Mouse (Mus musculus) intestine, postnatal 0 days (tissue): ENCODE data around the gene Hyal3. TPM values are rescaled to one million over a fixed set of nuclear protein-coding genes. Genes with fewer than 3 reads are reported as not detected.

ENCODE experiments used
- ATAC-seq: fragments of 200-750 bp; cut with Nextera tagmentation; 2 replicates; pipeline ENCODE4 v1.8.0; 2017; ENCODE audit warnings: mild to moderate bottlenecking, moderate TSS enrichment, moderate library complexity
- H3K27ac ChIP-seq: fragments of 300-500 bp; sonication (generic); 2 replicates; pipeline ENCODE4 v1.5.1; 2014; ENCODE audit warnings: mild to moderate bottlenecking, low read depth, low read length, moderate library complexity
- H3K27me3 ChIP-seq: fragments of 300-500 bp; sonication (generic); replicated peaks from 2 replicates; pipeline ENCODE4 v1.6.1; 2014; ENCODE audit warnings: low read length, mixed read lengths; ENCODE audit not compliant: control insufficient read depth, insufficient read depth
- H3K36me3 ChIP-seq: fragments of 300-500 bp; sonication (generic); 2 replicates; pipeline ENCODE4 v1.6.1; 2014; ENCODE audit warnings: mild to moderate bottlenecking, moderate library complexity; ENCODE audit not compliant: control insufficient read depth, insufficient read depth
- H3K4me1 ChIP-seq: fragments of 300-500 bp; sonication (generic); replicated peaks from 2 replicates; pipeline ENCODE4 v1.6.1; 2014; ENCODE audit warnings: antibody characterized with exemption, low read length, mixed read lengths; ENCODE audit not compliant: control insufficient read depth, insufficient read depth
- H3K4me2 ChIP-seq: fragments of 300-500 bp; sonication (generic); replicated peaks from 2 replicates; pipeline ENCODE4 v1.6.1; 2014; ENCODE audit warnings: low read depth, mild to moderate bottlenecking, moderate library complexity
- H3K4me3 ChIP-seq: fragments of 300-500 bp; sonication (generic); 2 replicates; pipeline ENCODE4 v1.5.1; 2014; ENCODE audit warnings: low read depth, low read length
- H3K9ac ChIP-seq: fragments of 300-500 bp; sonication (generic); 2 replicates; pipeline ENCODE4 v1.6.1; 2014; ENCODE audit warnings: mild to moderate bottlenecking, low read depth, low read length
- H3K9me3 ChIP-seq: fragments of 300-500 bp; sonication (generic); 2 replicates; pipeline ENCODE4 v1.6.1; 2016; ENCODE audit warnings: mixed run types; ENCODE audit not compliant: control insufficient read depth
- CTCF ChIP-seq: sonication (generic); IDR thresholded peaks from 2 replicates; pipeline ENCODE4 v1.5.1; 2016; ENCODE audit warnings: low read depth, mild to moderate bottlenecking, control low read depth, antibody characterized with exemption, moderate library complexity
- WGBS: fragments of 180-500 bp; shearing (Covaris S2); extraction: QIAGEN DNeasy Blood & Tissue Kit; methylation state at CpG from one replicate; pipeline ENCODE4 v1.1.7; 2014; 5-methylcytosine and 5-hydroxymethylcytosine counted together
- polyA plus RNA-seq: library from polyadenylated mRNA; unstranded; fragments of >200 nt; fragmentation: Nextera tagmentation; extraction: Ambion mirVana; gene quantifications from 2 replicates; pipeline ENCODE4 v1.2.1, GENCODE M21; 2015

Hyal3 gene
- polyA plus RNA-seq, 1 experiment from 2014 or later, result 0.50 TPM

DNA sequence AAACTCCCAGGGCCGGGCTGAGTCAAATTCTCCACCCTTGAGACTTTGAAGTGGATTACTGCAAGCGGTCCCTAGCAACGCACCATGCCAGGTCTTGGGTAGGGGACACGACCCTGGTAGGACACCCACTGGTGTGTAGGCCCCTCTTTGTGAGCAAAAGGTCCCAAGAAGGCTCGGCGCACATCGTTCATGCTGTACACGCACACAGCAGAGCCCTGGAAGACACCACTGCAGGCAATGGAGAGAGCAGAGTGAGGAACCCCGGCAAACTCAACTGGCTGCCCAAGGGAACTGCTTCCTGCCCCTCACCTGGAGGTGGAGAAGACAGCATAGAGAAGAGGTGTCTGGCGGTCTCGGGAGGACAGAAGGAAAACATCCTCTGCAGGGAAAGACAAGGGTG, 20.7 kb downstream of the Hyal3 start:
- 0 out of 2 replicates have a peak, but pooled peaks cover 6% of the 10 kb centered on the region for H3K4me1 ChIP-seq
- TF ChIP-seq CTCF, result no peak
- H3K36me3 ChIP-seq, result peaks cover 20% of the 10 kb centered on the region; the same call in 1 of the 2 replicates
- WGBS, result 83% methylated on average over 11 of the region's 11 CpGs
- 0 out of 2 replicates have a peak overlapping the region, but pooled peaks have one; percentile 15 for H3K27ac ChIP-seq
- H3K9ac ChIP-seq, result no peak overlapping the region
- ATAC-seq, result no peak
- H3K9me3 ChIP-seq, result no peaks in the 10 kb centered on the region
- 0 out of 2 replicates have a peak overlapping the region, but pooled peaks have one; percentile 9 for H3K4me2 ChIP-seq
- no peaks in the 10 kb centered on the region for H3K27me3 ChIP-seq
- no peak overlapping the region for H3K4me3 ChIP-seq

GRCm38 (mm10) chr9:107602068-107602648, 21.5 kb downstream of the Hyal3 start:
- H3K4me3 ChIP-seq, result no peak overlapping the region
- H3K9ac ChIP-seq, result no peak overlapping the region
- H3K9me3 ChIP-seq, result no peaks in the 10 kb centered on the region
- H3K4me2 ChIP-seq, result peak overlapping the region; percentile 21
- H3K36me3 ChIP-seq, result peaks cover 20% of the 10 kb centered on the region; the same call in 1 of the 2 replicates
- peak overlapping the region; percentile 57 for H3K27ac ChIP-seq
- H3K27me3 ChIP-seq, result no peaks in the 10 kb centered on the region
- WGBS, result 9% methylated on average over 10 of the region's 10 CpGs
- ATAC-seq, result peak; percentile 14; the same call in 1 of the 2 replicates
- TF ChIP-seq CTCF, result peak; percentile 99
- peaks cover 9% of the 10 kb centered on the region; the same call in 1 of the 2 replicates for H3K4me1 ChIP-seq

DNA sequence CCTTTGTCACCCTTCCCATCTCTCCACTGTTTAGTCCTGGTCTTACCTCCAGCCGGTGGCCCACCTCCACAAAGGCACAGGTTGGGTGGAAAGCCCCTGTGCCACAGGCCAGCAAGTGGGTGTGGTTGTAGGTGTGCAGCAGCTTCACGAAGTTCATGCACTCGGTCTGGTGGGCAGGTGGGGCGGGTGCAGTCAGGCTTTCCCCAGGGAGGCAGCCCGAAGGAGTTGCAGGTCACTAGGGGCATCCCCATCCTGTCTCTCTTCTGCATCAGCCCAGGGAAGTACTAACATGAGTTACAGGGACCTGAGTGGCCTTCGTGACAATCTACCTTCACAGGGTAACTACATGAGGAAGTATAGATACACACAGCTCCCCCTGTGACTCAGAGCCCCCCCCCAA, 22.6 kb downstream of the Hyal3 start:
- ATAC-seq, result no peak
- Histone ChIP-seq H3K9ac (no peak overlapping the region), H3K4me1 (peaks cover 14% of the 10 kb centered on the region; the same call in 1 of the 2 replicates), H3K9me3 (no peaks in the 10 kb centered on the region), H3K36me3 (peaks cover 15% of the 10 kb centered on the region; the same call in 1 of the 2 replicates), H3K4me2 (no peak overlapping the region), H3K4me3 (no peak overlapping the region), H3K27me3 (no peaks in the 10 kb centered on the region), H3K27ac (no peak overlapping the region)
- 50% methylated on average over 6 of the region's 6 CpGs for WGBS
- TF ChIP-seq CTCF, result no peak

DNA sequence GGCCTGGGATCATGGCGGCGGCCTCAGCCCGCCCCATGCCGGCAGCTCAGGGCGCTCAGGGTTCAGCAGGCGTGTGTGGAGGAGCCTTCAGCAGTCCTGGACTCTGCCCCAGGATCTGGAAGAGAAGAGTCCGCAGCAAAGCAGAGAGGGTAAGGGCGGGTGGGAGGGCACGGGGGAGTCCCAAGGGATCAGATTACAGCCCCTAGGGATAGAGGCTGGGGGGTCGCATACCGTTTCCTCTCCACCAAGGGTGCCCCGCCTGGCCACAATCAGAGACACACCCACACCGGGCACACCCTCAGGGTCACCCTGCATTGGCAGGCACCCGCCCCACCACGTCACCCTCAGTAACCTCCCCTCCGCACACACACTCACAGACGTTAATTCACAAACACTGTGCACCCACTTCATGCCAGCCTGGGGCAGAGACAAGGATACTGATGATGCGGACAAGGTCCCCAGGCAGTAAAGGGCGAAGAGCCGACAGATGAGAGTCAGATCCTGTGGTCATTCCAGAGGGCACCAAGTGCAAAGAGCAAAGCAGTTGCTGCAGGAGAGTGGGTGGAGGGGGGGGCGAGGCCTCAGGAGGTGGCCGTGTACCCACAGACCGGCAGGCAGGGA, 24.5 kb downstream of the Hyal3 start:
- Histone ChIP-seq H3K4me3 (peak overlapping the region; percentile 33), H3K4me1 (peaks cover 21% of the 10 kb centered on the region), H3K9me3 (no peaks in the 10 kb centered on the region), H3K27ac (peak overlapping the region; percentile 87), H3K4me2 (peak overlapping the region; percentile 62), H3K36me3 (no peaks in the 10 kb centered on the region; the same call in 1 of the 2 replicates), H3K9ac (peak overlapping the region; percentile 45; the same call in 1 of the 2 replicates), H3K27me3 (no peaks in the 10 kb centered on the region)
- peak; percentile 64 for ATAC-seq
- no peak for TF ChIP-seq CTCF
- 28% methylated on average over 20 of the region's 23 CpGs for WGBS

DNA sequence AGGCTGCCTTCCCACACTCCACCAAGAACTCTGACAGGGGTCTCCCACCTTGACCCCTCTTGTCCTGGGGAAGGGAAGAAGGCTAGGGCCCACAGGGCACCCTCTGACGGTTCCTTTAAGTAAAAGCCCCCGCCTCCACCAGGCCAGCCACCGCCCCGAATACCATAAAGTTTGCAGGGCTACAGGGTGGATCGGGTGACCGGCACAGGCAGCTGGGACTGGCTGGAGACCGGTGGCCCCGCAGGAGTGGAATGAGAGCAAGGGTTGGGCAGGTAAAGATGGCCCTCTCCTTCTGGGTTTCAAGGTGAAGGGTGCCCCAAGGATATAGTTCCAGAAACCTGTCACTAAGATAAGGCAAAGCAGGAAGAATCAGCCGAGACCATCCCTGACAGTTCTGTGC, 26.0 kb downstream of the Hyal3 start:
- peaks cover 28% of the 10 kb centered on the region for H3K4me1 ChIP-seq

DNA sequence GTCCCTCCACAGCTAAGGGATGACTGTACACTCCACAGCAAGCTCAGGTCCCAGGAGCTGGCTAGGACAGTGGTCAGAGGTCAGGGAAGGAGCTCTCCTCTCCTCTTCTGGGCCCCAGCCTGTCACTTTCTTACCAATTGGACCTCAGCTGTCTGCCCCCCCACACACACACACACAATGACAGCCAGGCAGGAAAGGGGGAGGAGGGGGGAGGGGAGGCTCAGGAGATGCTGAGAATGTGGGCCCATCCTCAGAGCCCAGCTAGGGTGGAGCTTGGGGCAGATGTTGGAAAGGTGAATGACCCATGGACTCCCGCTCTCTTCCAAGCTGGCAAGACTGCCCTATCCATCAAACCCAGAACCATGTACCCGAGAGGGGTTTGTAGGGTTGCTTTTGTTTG, 26.4 kb downstream of the Hyal3 start:
- Histone ChIP-seq H3K4me2 (peak overlapping the region; percentile 62), H3K9ac (peak overlapping the region; percentile 37; the same call in 1 of the 2 replicates), H3K4me3 (peak overlapping the region; percentile 25), H3K36me3 (no peaks in the 10 kb centered on the region; the same call in 1 of the 2 replicates), H3K9me3 (no peaks in the 10 kb centered on the region), H3K4me1 (peaks cover 30% of the 10 kb centered on the region), H3K27ac (peak overlapping the region; percentile 87), H3K27me3 (no peaks in the 10 kb centered on the region)
- TF ChIP-seq CTCF, result no peak
- no peak for ATAC-seq
- 50% methylated on average over 2 of the region's 2 CpGs for WGBS

More for the DNA sequence above, 26.0 kb downstream of the Hyal3 start:
- TF ChIP-seq CTCF, result no peak
- Histone ChIP-seq H3K36me3 (no peaks in the 10 kb centered on the region; the same call in 1 of the 2 replicates), H3K4me2 (peak overlapping the region; percentile 62), H3K27me3 (no peaks in the 10 kb centered on the region), H3K9ac (peak overlapping the region; percentile 37; the same call in 1 of the 2 replicates), H3K4me3 (peak overlapping the region; percentile 25), H3K27ac (peak overlapping the region; percentile 87), H3K9me3 (no peaks in the 10 kb centered on the region)
- ATAC-seq, result no peak
- WGBS, result 12% methylated on average over 9 of the region's 9 CpGs
